Mouse (Mus musculus): ENCODE measurements around the gene Polrmt. TPM values are rescaled to one million over a fixed set of nuclear protein-coding genes. Genes with fewer than 3 reads are reported as not detected.

Polrmt gene
- 10 to 100 TPM; 41.3 to 47.1 TPM for polyA plus RNA-seq (2017; shearing (Covaris generic))

GRCm38 (mm10) chr10:79745898-79746773 lies at the start of gene Polrmt:
TSS of gene Polrmt (minus strand) at chr10:79746581.

GRCm38 (mm10) chr10:79793051-79793737 lies 46.8 kb upstream of the Polrmt start, which contains the start of gene Palm:
TSS of gene Palm (plus strand) at chr10:79793572.

GRCm38 (mm10) chr10:79790861-79791260 lies 44.5 kb upstream of the Polrmt start, which contains the start of gene Prss57:
TSS of gene Prss57 (minus strand) at chr10:79790961.

GRCm38 (mm10) chr10:79777103-79777531 lies 30.7 kb upstream of the Polrmt start, which contains the start of gene Fstl3:
TSS of gene Fstl3 (plus strand) at chr10:79777272.

GRCm38 (mm10) chr10:79766508-79767325 lies 20.3 kb upstream of the Polrmt start, which contains the start of gene Rnf126:
TSS of gene Rnf126 (minus strand) at chr10:79766952.

GRCm38 (mm10) chr10:79754856-79755516 lies 8.6 kb upstream of the Polrmt start, which contains the start of gene Fgf22:
TSS of gene Fgf22 (plus strand) at chr10:79755076.

GRCm38 (mm10) chr10:79716254-79716987 lies 30.0 kb downstream of the Polrmt start, which contains the start of gene Hcn2:
TSS of gene Hcn2 (plus strand) at chr10:79716634.

GRCm38 (mm10) chr10:79704065-79704969 lies 42.1 kb downstream of the Polrmt start, which contains the start of gene Bsg:
TSS of gene Bsg (plus strand) at chr10:79704491.

GRCm38 (mm10) chr10:79688720-79689119 lies 57.7 kb downstream of the Polrmt start, which contains the start of gene Gzmm:
TSS of gene Gzmm (plus strand) at chr10:79689020.

Other genes with a start within 250 kb of the Polrmt start
- gene Plpp2, start 212.8 kb downstream of the Polrmt start, polyA plus RNA-seq (2017; shearing (Covaris generic)): 1 to 10 TPM; 5.0 to 6.5 TPM
- gene Mier2, start 191.4 kb downstream of the Polrmt start, polyA plus RNA-seq (2017; shearing (Covaris generic)): 10 to 100 TPM; 39.6 to 51.5 TPM
- gene Theg, start 159.2 kb downstream of the Polrmt start, polyA plus RNA-seq (2017; shearing (Covaris generic)): under 1 TPM in 1 of 2 experiments, not detected in 1; 0.62 TPM
- gene C2cd4c, start 132.6 kb downstream of the Polrmt start, polyA plus RNA-seq (2017; shearing (Covaris generic)): under 1 TPM; 0.17 to 0.27 TPM
- under 1 TPM in 1 of 2 experiments, not detected in 1; 0.30 TPM for gene Shc2, start 108.7 kb downstream of the Polrmt start, polyA plus RNA-seq (2017; shearing (Covaris generic))
- gene Odf3l2, start 100.8 kb downstream of the Polrmt start, polyA plus RNA-seq (2017; shearing (Covaris generic)): not detected
- gene Madcam1, start 82.0 kb downstream of the Polrmt start, polyA plus RNA-seq (2017; shearing (Covaris generic)): 1 to 10 TPM in 1 of 2 experiments, not detected in 1; 1.6 TPM
- 10 to 100 TPM; 40.8 to 60.9 TPM for gene Tpgs1, start 77.2 kb downstream of the Polrmt start, polyA plus RNA-seq (2017; shearing (Covaris generic))
- gene Cdc34, start 64.4 kb downstream of the Polrmt start, polyA plus RNA-seq (2017; shearing (Covaris generic)): 10 to 100 TPM; 87.7 to 88.0 TPM
- 1 to 10 TPM; 1.1 to 3.0 TPM for gene Gzmm, start 57.6 kb downstream of the Polrmt start, polyA plus RNA-seq (2017; shearing (Covaris generic))
- 100 to 1,000 TPM; 235 to 253 TPM for gene Bsg, start 42.1 kb downstream of the Polrmt start, polyA plus RNA-seq (2017; shearing (Covaris generic))
- under 1 TPM in 1 of 2 experiments, not detected in 1; 0.13 TPM for gene Hcn2, start 29.9 kb downstream of the Polrmt start, polyA plus RNA-seq (2017; shearing (Covaris generic))
- gene Fgf22, start 8.5 kb upstream of the Polrmt start, polyA plus RNA-seq (2017; shearing (Covaris generic)): under 1 TPM; 0.12 to 0.55 TPM
- 10 to 100 TPM; 47.4 to 52.3 TPM for gene Rnf126, start 20.4 kb upstream of the Polrmt start, polyA plus RNA-seq (2017; shearing (Covaris generic))
- under 1 TPM; 0.13 to 0.51 TPM for gene Fstl3, start 30.7 kb upstream of the Polrmt start, polyA plus RNA-seq (2017; shearing (Covaris generic))
- gene Prss57, start 44.4 kb upstream of the Polrmt start, polyA plus RNA-seq (2017; shearing (Covaris generic)): not detected
- gene Palm, start 47.0 kb upstream of the Polrmt start, polyA plus RNA-seq (2017; shearing (Covaris generic)): 1 to 10 TPM in 1 of 2 experiments, under 1 TPM in 1; 0.76 to 4.9 TPM
- 1 to 10 TPM in 1 of 2 experiments, not detected in 1; 2.1 TPM for gene Misp, start 74.4 kb upstream of the Polrmt start, polyA plus RNA-seq (2017; shearing (Covaris generic))
- gene Ptbp1, start 107.8 kb upstream of the Polrmt start, polyA plus RNA-seq (2017; shearing (Covaris generic)): 100 to 1,000 TPM; 239 to 286 TPM
- under 1 TPM in 1 of 2 experiments, not detected in 1; 0.34 TPM for gene Prtn3, start 127.9 kb upstream of the Polrmt start, polyA plus RNA-seq (2017; shearing (Covaris generic))
- 1 to 10 TPM; 2.7 to 4.4 TPM for gene Plppr3, start 128.1 kb upstream of the Polrmt start, polyA plus RNA-seq (2017; shearing (Covaris generic))
- gene Elane, start 139.7 kb upstream of the Polrmt start, polyA plus RNA-seq (2017; shearing (Covaris generic)): not detected
- not detected for gene Cfd, start 144.3 kb upstream of the Polrmt start, polyA plus RNA-seq (2017; shearing (Covaris generic))
- 10 to 100 TPM; 30.5 to 30.7 TPM for gene Med16, start 162.3 kb upstream of the Polrmt start, polyA plus RNA-seq (2017; shearing (Covaris generic))
- 10 to 100 TPM; 10.9 to 15.4 TPM for gene Gm26602, start 164.3 kb upstream of the Polrmt start, polyA plus RNA-seq (2017; shearing (Covaris generic))
- gene Kiss1r, start 170.4 kb upstream of the Polrmt start, polyA plus RNA-seq (2017; shearing (Covaris generic)): under 1 TPM; 0.09 to 0.57 TPM
- 100 to 1,000 TPM; 160 to 181 TPM for gene R3hdm4, start 174.6 kb upstream of the Polrmt start, polyA plus RNA-seq (2017; shearing (Covaris generic))
- 1 to 10 TPM; 6.9 to 8.9 TPM for gene Arid3a, start 180.5 kb upstream of the Polrmt start, polyA plus RNA-seq (2017; shearing (Covaris generic))
- 10 to 100 TPM; 63.3 to 64.9 TPM for gene Wdr18, start 213.6 kb upstream of the Polrmt start, polyA plus RNA-seq (2017; shearing (Covaris generic))
- gene Grin3b, start 224.1 kb upstream of the Polrmt start, polyA plus RNA-seq (2017; shearing (Covaris generic)): under 1 TPM; 0.10 to 0.83 TPM
- 10 to 100 TPM; 22.6 to 30.0 TPM for gene Tmem259, start 237.7 kb upstream of the Polrmt start, polyA plus RNA-seq (2017; shearing (Covaris generic))
- 100 to 1,000 TPM; 843 to 967 TPM for gene Cnn2, start 242.0 kb upstream of the Polrmt start, polyA plus RNA-seq (2017; shearing (Covaris generic))
- 10 to 100 TPM; 49.6 to 55.9 TPM for gene Abca7, start 249.9 kb upstream of the Polrmt start, polyA plus RNA-seq (2017; shearing (Covaris generic))